Mouse (Mus musculus) c-Kit-negative CD71-positive TER-119-positive erythroid progenitor cells, embryonic 14.5 days (primary cell): Measurements from ENCODE around the gene Gm10057.
"Not testable (repeated sequence)": the region's sequence is repeated elsewhere in the genome, so short reads cannot be mapped to it uniquely, and the experiment has no call there.

Source experiments
- DNase-seq: peaks from one replicate; pipeline ENCODE4 v3.0.0-alpha.2; 2013; ENCODE audit warnings: low read depth, low spot score

Gene Gm10057

GRCm38 (mm10) chrX:154054939-154055338 is at the start of gene Gm10057:
Gene Gm10057 (minus strand): TSS chrX:154055039.
- DNase-seq, result not testable (repeated sequence)

GRCm38 (mm10) chrX:154033727-154034126 is 21.1 kb downstream of the Gm10057 start, which contains the start of gene 4921511M17Rik:
Gene 4921511M17Rik (minus strand): TSS chrX:154033827.
- DNase-seq, result not testable (repeated sequence)

GRCm38 (mm10) chrX:154012540-154012939 is 42.3 kb downstream of the Gm10057 start, which contains the start of gene Samt1:
Gene Samt1 (minus strand): TSS chrX:154012640.
- not testable (repeated sequence) for DNase-seq
